Mouse (Mus musculus): ENCODE results near the gene Fmnl2. TPM values are rescaled to one million over a fixed set of nuclear protein-coding genes. Genes with fewer than 3 reads are reported as not detected.

Fmnl2 gene
- polyA plus RNA-seq, 1 experiment, result not detected

DNA sequence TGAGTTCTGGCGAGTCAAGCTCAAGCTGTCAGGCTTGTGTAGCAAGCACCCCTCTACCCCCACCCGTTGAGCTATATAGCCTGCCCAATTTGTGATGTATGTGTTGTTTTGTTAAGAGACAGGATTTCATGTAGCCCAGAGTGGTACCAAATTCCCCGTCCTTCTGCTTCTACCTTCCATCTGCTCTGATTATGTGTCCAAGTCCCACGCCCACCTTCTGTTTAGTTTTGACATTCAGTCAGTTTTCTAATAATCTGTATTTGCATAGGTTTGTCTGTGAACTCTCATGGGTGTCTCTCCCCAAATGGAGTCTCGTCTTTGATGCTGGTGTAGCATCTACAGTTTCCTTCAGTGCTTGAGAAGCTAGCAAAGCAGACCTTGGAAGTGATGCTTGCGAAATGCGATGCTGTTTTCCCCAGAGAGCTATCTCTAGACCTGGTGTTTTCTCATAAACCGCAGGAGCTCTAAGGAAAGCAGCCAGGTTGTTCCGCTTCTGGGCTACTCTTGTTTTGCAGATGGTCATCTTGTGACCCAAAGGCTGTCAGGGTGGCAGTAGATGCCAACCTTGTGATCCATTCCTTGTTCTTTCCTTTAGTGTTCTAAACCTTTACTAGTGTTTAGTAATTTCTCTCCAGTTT lies 203.8 kb downstream of the Fmnl2 start:
- Histone ChIP-seq H3K4me3 (ENCODE audit: insufficient read depth, low read depth, low read length) (no peak overlapping the region), H3K4me1 (ENCODE audit: control insufficient read depth, insufficient read depth, low read length) (no peaks in the 10 kb centered on the region), H3K27ac (ENCODE audit: insufficient read depth, low read depth, low read length) (no peak overlapping the region)
- no peak for TF ChIP-seq CTCF (IDR thresholded peaks at IDR 0.05; ENCODE audit: insufficient read depth, low read depth, low read length)
- no peak for TF ChIP-seq POLR2A (IDR thresholded peaks at IDR 0.05; ENCODE audit: insufficient read depth, low read depth, low read length)
- WGBS, result 92% methylated on average over 9 of the region's 9 CpGs

DNA sequence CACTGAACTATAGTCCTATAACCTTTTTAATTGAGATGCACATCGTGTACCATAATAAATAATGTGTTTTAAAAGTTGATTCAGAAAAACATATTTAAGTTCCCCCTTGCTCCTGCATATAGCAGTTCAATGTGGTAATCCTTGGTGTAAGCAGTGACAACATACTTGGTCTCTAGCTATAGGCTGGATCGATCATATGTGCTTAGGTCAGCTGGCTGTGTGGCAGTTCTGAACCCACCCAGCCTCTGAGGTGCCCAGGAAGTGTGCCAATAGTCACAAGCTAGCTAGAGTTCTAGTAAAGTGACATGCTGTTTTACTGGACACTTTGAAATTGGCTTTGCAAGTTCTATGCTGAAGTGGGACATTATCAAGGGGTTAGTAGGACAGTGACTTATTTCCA lies 209.3 kb downstream of the Fmnl2 start:
- WGBS, result 98% methylated on average over 2 of the region's 2 CpGs
- TF ChIP-seq POLR2A (IDR thresholded peaks at IDR 0.05; ENCODE audit: insufficient read depth, low read depth, low read length) (no peak), CTCF (IDR thresholded peaks at IDR 0.05; ENCODE audit: insufficient read depth, low read depth, low read length) (no peak)
- H3K4me3 ChIP-seq (ENCODE audit: insufficient read depth, low read depth, low read length), result no peak overlapping the region
- no peaks in the 10 kb centered on the region for H3K4me1 ChIP-seq (ENCODE audit: control insufficient read depth, insufficient read depth, low read length)
- H3K27ac ChIP-seq (ENCODE audit: insufficient read depth, low read depth, low read length), result no peak overlapping the region

- WGBS, result 20% methylated on average over 1 of the region's 1 CpGs
- TF ChIP-seq POLR2A (IDR thresholded peaks at IDR 0.05; ENCODE audit: insufficient read depth, low read depth, low read length) (no peak), CTCF (IDR thresholded peaks at IDR 0.05; ENCODE audit: insufficient read depth, low read depth, low read length) (no peak)
Measured at GRCm38 (mm10) chr2:53070607-53071006, 212.9 kb downstream of the Fmnl2 start.

GRCm38 (mm10) chr2:53079693-53080286 lies 222.1 kb downstream of the Fmnl2 start:
- Histone ChIP-seq H3K4me3 (ENCODE audit: insufficient read depth, low read depth, low read length) (no peak overlapping the region), H3K4me1 (ENCODE audit: control insufficient read depth, insufficient read depth, low read length) (no peaks in the 10 kb centered on the region), H3K27ac (ENCODE audit: insufficient read depth, low read depth, low read length) (no peak overlapping the region)
- TF ChIP-seq POLR2A (IDR thresholded peaks at IDR 0.05; ENCODE audit: insufficient read depth, low read depth, low read length) (no peak), CTCF (IDR thresholded peaks at IDR 0.05; ENCODE audit: insufficient read depth, low read depth, low read length) (no peak)
- 68% methylated on average over 2 of the region's 2 CpGs for WGBS

More at GRCm38 (mm10) chr2:53070607-53071006, 212.9 kb downstream of the Fmnl2 start:
- Histone ChIP-seq H3K27ac (ENCODE audit: insufficient read depth, low read depth, low read length) (no peak overlapping the region), H3K4me3 (ENCODE audit: insufficient read depth, low read depth, low read length) (no peak overlapping the region), H3K4me1 (ENCODE audit: control insufficient read depth, insufficient read depth, low read length) (no peaks in the 10 kb centered on the region)

DNA sequence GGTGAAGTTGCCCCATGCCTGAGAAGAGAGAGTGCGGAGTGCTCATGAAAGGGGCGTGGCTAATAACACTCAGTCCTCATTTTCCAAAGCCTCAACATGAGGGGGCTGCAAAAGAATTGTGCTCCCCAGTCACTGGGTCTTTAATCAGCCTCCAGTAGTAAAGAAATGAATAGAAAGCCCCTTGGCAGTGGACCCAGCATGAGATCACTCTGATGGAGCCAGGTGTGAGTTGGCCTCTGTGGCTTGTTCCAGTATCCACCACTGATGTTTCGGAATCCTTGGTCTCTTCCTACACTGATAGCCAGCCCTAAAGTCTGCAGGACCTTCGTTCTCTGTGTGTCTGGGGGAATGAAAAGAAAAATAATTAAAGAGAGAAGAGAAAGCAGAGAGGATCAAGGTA lies 224.4 kb downstream of the Fmnl2 start:
- Histone ChIP-seq H3K4me3 (ENCODE audit: insufficient read depth, low read depth, low read length) (no peak overlapping the region), H3K4me1 (ENCODE audit: control insufficient read depth, insufficient read depth, low read length) (no peaks in the 10 kb centered on the region), H3K27ac (ENCODE audit: insufficient read depth, low read depth, low read length) (no peak overlapping the region)
- WGBS, result 76% methylated on average over 4 of the region's 4 CpGs
- TF ChIP-seq POLR2A (IDR thresholded peaks at IDR 0.05; ENCODE audit: insufficient read depth, low read depth, low read length) (no peak), CTCF (IDR thresholded peaks at IDR 0.05; ENCODE audit: insufficient read depth, low read depth, low read length) (no peak)

DNA sequence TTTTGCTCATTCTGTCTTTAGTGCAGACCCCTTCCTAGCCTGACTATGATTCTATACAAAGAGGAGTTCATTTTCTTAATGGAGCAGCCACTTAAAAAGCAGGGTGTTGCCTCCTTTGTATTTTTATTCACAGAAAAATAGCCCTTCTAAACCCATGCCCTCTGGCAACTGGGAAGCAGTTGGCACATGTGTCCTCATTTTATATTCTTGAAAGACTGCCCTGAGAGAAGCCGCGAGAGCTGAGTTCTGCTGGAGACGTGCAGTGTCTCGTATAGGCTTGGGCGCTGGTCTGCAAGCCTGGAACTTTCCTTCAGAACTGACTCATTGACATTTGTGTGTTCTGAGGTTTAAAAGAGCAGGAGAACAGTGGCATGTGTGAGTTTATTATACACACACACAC lies 224.8 kb downstream of the Fmnl2 start:
- H3K4me3 ChIP-seq (ENCODE audit: insufficient read depth, low read depth, low read length), result no peak overlapping the region
- H3K4me1 ChIP-seq (ENCODE audit: control insufficient read depth, insufficient read depth, low read length), result no peaks in the 10 kb centered on the region
- TF ChIP-seq POLR2A (IDR thresholded peaks at IDR 0.05; ENCODE audit: insufficient read depth, low read depth, low read length) (no peak), CTCF (IDR thresholded peaks at IDR 0.05; ENCODE audit: insufficient read depth, low read depth, low read length) (no peak)
- WGBS, result 66% methylated on average over 5 of the region's 5 CpGs
- no peak overlapping the region for H3K27ac ChIP-seq (ENCODE audit: insufficient read depth, low read depth, low read length)

GRCm38 (mm10) chr2:53083241-53083640 lies 225.6 kb downstream of the Fmnl2 start:
- no peak overlapping the region for H3K4me3 ChIP-seq (ENCODE audit: insufficient read depth, low read depth, low read length)
- no peaks in the 10 kb centered on the region for H3K4me1 ChIP-seq (ENCODE audit: control insufficient read depth, insufficient read depth, low read length)
- H3K27ac ChIP-seq (ENCODE audit: insufficient read depth, low read depth, low read length), result no peak overlapping the region
- no peak for TF ChIP-seq CTCF (IDR thresholded peaks at IDR 0.05; ENCODE audit: insufficient read depth, low read depth, low read length)
- WGBS, result 20% methylated on average over 1 of the region's 1 CpGs

DNA sequence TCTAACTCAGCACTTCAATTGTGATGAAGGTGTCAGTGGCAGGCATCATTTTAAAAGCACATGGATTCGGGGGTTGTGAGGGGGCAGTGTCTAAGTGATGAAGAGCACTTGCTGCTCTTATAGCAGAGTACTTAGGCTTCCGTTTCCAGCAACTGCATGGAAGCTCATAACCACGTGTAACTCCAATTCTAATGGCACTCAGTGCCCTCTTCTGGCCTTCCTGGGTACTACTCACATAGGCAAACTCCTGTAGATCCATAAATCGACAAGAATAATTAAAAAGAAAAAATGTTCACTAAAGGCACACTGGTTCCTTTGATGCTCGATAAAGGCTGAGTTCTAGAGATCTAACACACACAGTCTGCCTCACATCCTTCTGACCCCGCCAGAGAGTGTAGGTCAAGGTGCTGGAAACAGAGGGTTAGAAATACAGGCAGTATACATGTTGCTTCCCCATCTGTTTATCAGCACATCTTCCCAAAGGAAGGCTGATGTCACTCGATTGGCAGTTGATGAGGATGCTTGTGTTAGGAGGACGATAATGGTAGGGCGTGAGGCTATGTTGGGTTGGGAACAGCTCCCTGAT lies 228.1 kb downstream of the Fmnl2 start:
- WGBS, result 62% methylated on average over 9 of the region's 9 CpGs
- no peak for TF ChIP-seq POLR2A (IDR thresholded peaks at IDR 0.05; ENCODE audit: insufficient read depth, low read depth, low read length)
- no peak for TF ChIP-seq CTCF (IDR thresholded peaks at IDR 0.05; ENCODE audit: insufficient read depth, low read depth, low read length)

GRCm38 (mm10) chr2:53088744-53089143 lies 231.1 kb downstream of the Fmnl2 start:
- TF ChIP-seq POLR2A (IDR thresholded peaks at IDR 0.05; ENCODE audit: insufficient read depth, low read depth, low read length), result no peak
- TF ChIP-seq CTCF (IDR thresholded peaks at IDR 0.05; ENCODE audit: insufficient read depth, low read depth, low read length), result no peak
- Histone ChIP-seq H3K4me1 (ENCODE audit: control insufficient read depth, insufficient read depth, low read length) (no peaks in the 10 kb centered on the region), H3K4me3 (ENCODE audit: insufficient read depth, low read depth, low read length) (no peak overlapping the region), H3K27ac (ENCODE audit: insufficient read depth, low read depth, low read length) (no peak overlapping the region)
- WGBS, result 95% methylated on average over 3 of the region's 3 CpGs

More for the DNA sequence above, 228.1 kb downstream of the Fmnl2 start:
- no peaks in the 10 kb centered on the region for H3K4me1 ChIP-seq (ENCODE audit: control insufficient read depth, insufficient read depth, low read length)
- no peak overlapping the region for H3K27ac ChIP-seq (ENCODE audit: insufficient read depth, low read depth, low read length)
- no peak overlapping the region for H3K4me3 ChIP-seq (ENCODE audit: insufficient read depth, low read depth, low read length)
